Mouse (Mus musculus) adrenal gland, postnatal 25 days (tissue): Measurements from ENCODE around the gene Bmpr2. TPM values are rescaled to one million over a fixed set of nuclear protein-coding genes. Genes with fewer than 3 reads are reported as not detected.

Source experiments
- DNase-seq: peaks from one replicate; pipeline ENCODE4 v3.0.0; 2021; ENCODE audit warnings: mixed read lengths
- long read RNA-seq: library from polyadenylated mRNA; stranded (forward); transcript quantifications from one replicate; pipeline ENCODE4 v2.0.0, GENCODE M21; 2021
- total RNA-seq: library from RNA; stranded (reverse); gene quantifications from 2 replicates; pipeline ENCODE4 v1.2.3, GENCODE M21; 2021

Gene Bmpr2
- total RNA-seq: 70.5 and 79.4 TPM in 2 replicates
- long read RNA-seq, full-length matches to known transcripts: 1 of 10 reads
- long read RNA-seq, partial matches to known transcripts: 4 of 10 reads
- long read RNA-seq, other reads (novel, unspliced or antisense): 5 of 10 reads

GRCm38 (mm10) chr1:59763164-59763768, at the start of gene Bmpr2:
TSS of gene Bmpr2 (plus strand) at chr1:59763400.
- peak; percentile 91 for DNase-seq

- DNase-seq: no peak
Observed at GRCm38 (mm10) chr1:59719900-59720299, 43.3 kb upstream of the Bmpr2 start.

- peak; percentile 13 for DNase-seq
Observed at GRCm38 (mm10) chr1:59725661-59726060, 37.5 kb upstream of the Bmpr2 start.

- DNase-seq: no peak
Observed at GRCm38 (mm10) chr1:59730106-59730505, 33.1 kb upstream of the Bmpr2 start.

GRCm38 (mm10) chr1:59730737-59731136, 32.5 kb upstream of the Bmpr2 start:
- no peak for DNase-seq

GRCm38 (mm10) chr1:59734076-59734475, 29.1 kb upstream of the Bmpr2 start:
- no peak for DNase-seq

- no peak for DNase-seq
Observed at GRCm38 (mm10) chr1:59738768-59739414, 24.3 kb upstream of the Bmpr2 start.

GRCm38 (mm10) chr1:59739577-59740354, 23.4 kb upstream of the Bmpr2 start:
- peak; percentile 13 for DNase-seq

- DNase-seq: no peak
Observed at GRCm38 (mm10) chr1:59749047-59749446, 14.2 kb upstream of the Bmpr2 start.

- peak; percentile 4 for DNase-seq
Observed at GRCm38 (mm10) chr1:59749724-59750123, 13.5 kb upstream of the Bmpr2 start.

- no peak for DNase-seq
Observed at GRCm38 (mm10) chr1:59755298-59755697, 7.9 kb upstream of the Bmpr2 start.

- no peak for DNase-seq
Observed at GRCm38 (mm10) chr1:59758325-59758724, 4.9 kb upstream of the Bmpr2 start.

GRCm38 (mm10) chr1:59762208-59762607, 992 bp upstream of the Bmpr2 start:
- peak; percentile 3 for DNase-seq

- DNase-seq: peak; percentile 56
Observed at GRCm38 (mm10) chr1:59762651-59763163, 493 bp upstream of the Bmpr2 start.

- DNase-seq: peak; percentile 63
Observed at GRCm38 (mm10) chr1:59763781-59764251, 616 bp downstream of the Bmpr2 start.

GRCm38 (mm10) chr1:59764407-59764971, 1.3 kb downstream of the Bmpr2 start:
- DNase-seq: peak; percentile 49

- DNase-seq: no peak
Observed at GRCm38 (mm10) chr1:59765279-59765678, 2.1 kb downstream of the Bmpr2 start.

- DNase-seq: no peak
Observed at GRCm38 (mm10) chr1:59766626-59767025, 3.4 kb downstream of the Bmpr2 start.

- no peak for DNase-seq
Observed at GRCm38 (mm10) chr1:59771871-59772270, 8.7 kb downstream of the Bmpr2 start.

- DNase-seq: no peak
Observed at GRCm38 (mm10) chr1:59781080-59781479, 17.9 kb downstream of the Bmpr2 start.

GRCm38 (mm10) chr1:59788975-59789374, 25.8 kb downstream of the Bmpr2 start:
- no peak for DNase-seq

GRCm38 (mm10) chr1:59789741-59790140, 26.5 kb downstream of the Bmpr2 start:
- no peak for DNase-seq
